Mouse (Mus musculus): Measurements from ENCODE around the gene Olfr1263. TPM values are rescaled to one million over a fixed set of nuclear protein-coding genes. Genes with fewer than 3 reads are reported as not detected.

The Olfr1263 gene
- polyA plus RNA-seq (2012; rRNA removed) (not detected in 2 replicates), polyA plus RNA-seq (2014; fragmentation: Nextera tagmentation; extraction: Ambion mirVana) (not detected in 2 replicates)

GRCm38 (mm10) chr2:90011831-90012230, at the start of gene Olfr1263:
TSS of gene Olfr1263 (plus strand) at chr2:90012131.
- H3K4me2 ChIP-seq (ENCODE audit: low read depth) = no peak within 1 kb of the TSS
- no peaks in the 10 kb centered on the region for H3K4me1 ChIP-seq (replicated peaks; ENCODE audit: control insufficient read depth in 2 of 2, insufficient read depth in 2 of 2, low read length in 1 of 2)
- WGBS (ENCODE audit: insufficient replicate concordance) = 50% methylated on average over 2 of the region's 2 CpGs
- no peak for TF ChIP-seq CTCF (IDR thresholded peaks at IDR 0.05; ENCODE audit: low read depth)
- TF ChIP-seq EP300 (IDR thresholded peaks at IDR 0.05; ENCODE audit: low read depth) = no peak
- H3K36me3 ChIP-seq (replicated peaks; ENCODE audit: control insufficient read depth, insufficient read depth, low read depth) = no peaks in the 10 kb centered on the region
- H3K27ac ChIP-seq = no peak within 1 kb of the TSS
- no peaks in the 10 kb centered on the region for H3K9me3 ChIP-seq (ENCODE audit: control insufficient read depth, low read length)
- no peak for DNase-seq (ENCODE audit: low read depth in 3 of 3, low spot score in 3 of 3)
- ATAC-seq (ENCODE audit: insufficient read depth) = no peak
- H3K9ac ChIP-seq (replicated peaks) = no peak within 1 kb of the TSS
- no peak within 1 kb of the TSS for H3K4me3 ChIP-seq (ENCODE audit: insufficient read depth in 1 of 2, low read depth in 2 of 2, low read length in 2 of 2)
- no peaks in the 10 kb centered on the region for H3K27me3 ChIP-seq (ENCODE audit: control insufficient read depth, insufficient read depth, low read length)

- DNase-seq (ENCODE audit: low read depth in 3 of 3, low spot score in 3 of 3) (no peak), ATAC-seq (ENCODE audit: insufficient read depth) (no peak)
- Histone ChIP-seq H3K9ac (replicated peaks) (no peak within 1 kb of the TSS), H3K4me3 (ENCODE audit: insufficient read depth in 1 of 2, low read depth in 2 of 2, low read length in 2 of 2) (no peak within 1 kb of the TSS), H3K4me1 (replicated peaks; ENCODE audit: control insufficient read depth in 2 of 2, insufficient read depth in 2 of 2, low read length in 1 of 2) (no peaks in the 10 kb centered on the region), H3K27ac (no peak within 1 kb of the TSS), H3K9me3 (ENCODE audit: control insufficient read depth, low read length) (no peaks in the 10 kb centered on the region), H3K36me3 (replicated peaks; ENCODE audit: control insufficient read depth, insufficient read depth, low read depth) (no peaks in the 10 kb centered on the region), H3K27me3 (ENCODE audit: control insufficient read depth, insufficient read depth, low read length) (no peaks in the 10 kb centered on the region), H3K4me2 (ENCODE audit: low read depth) (no peak within 1 kb of the TSS)
- WGBS (ENCODE audit: insufficient replicate concordance) = 45% methylated on average over 2 of the region's 2 CpGs
- TF ChIP-seq CTCF (IDR thresholded peaks at IDR 0.05; ENCODE audit: low read depth) = no peak
- TF ChIP-seq EP300 (IDR thresholded peaks at IDR 0.05; ENCODE audit: low read depth) = no peak
Observed at GRCm38 (mm10) chr2:89974184-89974583, 37.7 kb upstream of the Olfr1263 start, which contains the start of gene Olfr1260. TSS of gene Olfr1260 (plus strand) at chr2:89974340.

- Histone ChIP-seq H3K9ac (replicated peaks) (no peak overlapping the region), H3K27me3 (ENCODE audit: control insufficient read depth, insufficient read depth, low read length) (no peaks in the 10 kb centered on the region), H3K36me3 (replicated peaks; ENCODE audit: control insufficient read depth, insufficient read depth, low read depth) (no peaks in the 10 kb centered on the region), H3K9me3 (ENCODE audit: control insufficient read depth, low read length) (no peaks in the 10 kb centered on the region), H3K4me3 (ENCODE audit: insufficient read depth in 1 of 2, low read depth in 2 of 2, low read length in 2 of 2) (no peak overlapping the region), H3K4me1 (replicated peaks; ENCODE audit: control insufficient read depth in 2 of 2, insufficient read depth in 2 of 2, low read length in 1 of 2) (no peaks in the 10 kb centered on the region), H3K27ac (no peak overlapping the region), H3K4me2 (ENCODE audit: low read depth) (no peak overlapping the region)
- WGBS (ENCODE audit: insufficient replicate concordance) = 47% methylated on average over 2 of the region's 2 CpGs
- ATAC-seq (ENCODE audit: insufficient read depth) = no peak
- TF ChIP-seq EP300 (IDR thresholded peaks at IDR 0.05; ENCODE audit: low read depth) = no peak
- TF ChIP-seq CTCF (IDR thresholded peaks at IDR 0.05; ENCODE audit: low read depth) = no peak
- DNase-seq (ENCODE audit: low read depth in 3 of 3, low spot score in 3 of 3) = no peak
Observed at GRCm38 (mm10) chr2:89977709-89978108, 34.2 kb upstream of the Olfr1263 start.

- Histone ChIP-seq H3K4me3 (ENCODE audit: insufficient read depth in 1 of 2, low read depth in 2 of 2, low read length in 2 of 2) (no peak within 1 kb of the TSS), H3K4me1 (replicated peaks; ENCODE audit: control insufficient read depth in 2 of 2, insufficient read depth in 2 of 2, low read length in 1 of 2) (no peaks in the 10 kb centered on the region), H3K27ac (no peak within 1 kb of the TSS), H3K9ac (replicated peaks) (no peak within 1 kb of the TSS), H3K4me2 (ENCODE audit: low read depth) (no peak within 1 kb of the TSS), H3K9me3 (ENCODE audit: control insufficient read depth, low read length) (no peaks in the 10 kb centered on the region), H3K36me3 (replicated peaks; ENCODE audit: control insufficient read depth, insufficient read depth, low read depth) (no peaks in the 10 kb centered on the region), H3K27me3 (ENCODE audit: control insufficient read depth, insufficient read depth, low read length) (no peaks in the 10 kb centered on the region)
- DNase-seq (ENCODE audit: low read depth in 3 of 3, low spot score in 3 of 3) (no peak), ATAC-seq (ENCODE audit: insufficient read depth) (no peak)
- no peak for TF ChIP-seq EP300 (IDR thresholded peaks at IDR 0.05; ENCODE audit: low read depth)
- TF ChIP-seq CTCF (IDR thresholded peaks at IDR 0.05; ENCODE audit: low read depth) = no peak
Observed at GRCm38 (mm10) chr2:89990921-89991320, 21.0 kb upstream of the Olfr1263 start, which contains the start of gene Olfr1261. TSS of gene Olfr1261 (plus strand) at chr2:89991221.

GRCm38 (mm10) chr2:89999845-90000244, 12.1 kb upstream of the Olfr1263 start, which contains the start of gene Olfr1262:
TSS of gene Olfr1262 (plus strand) at chr2:90000145.
- Histone ChIP-seq H3K36me3 (replicated peaks; ENCODE audit: control insufficient read depth, insufficient read depth, low read depth) (no peaks in the 10 kb centered on the region), H3K4me1 (replicated peaks; ENCODE audit: control insufficient read depth in 2 of 2, insufficient read depth in 2 of 2, low read length in 1 of 2) (no peaks in the 10 kb centered on the region), H3K4me2 (ENCODE audit: low read depth) (no peak within 1 kb of the TSS), H3K27ac (no peak within 1 kb of the TSS), H3K9me3 (ENCODE audit: control insufficient read depth, low read length) (no peaks in the 10 kb centered on the region), H3K27me3 (ENCODE audit: control insufficient read depth, insufficient read depth, low read length) (no peaks in the 10 kb centered on the region), H3K9ac (replicated peaks) (no peak within 1 kb of the TSS), H3K4me3 (ENCODE audit: insufficient read depth in 1 of 2, low read depth in 2 of 2, low read length in 2 of 2) (no peak within 1 kb of the TSS)
- ATAC-seq (ENCODE audit: insufficient read depth) = no peak
- DNase-seq (ENCODE audit: low read depth in 3 of 3, low spot score in 3 of 3) = no peak
- TF ChIP-seq CTCF (IDR thresholded peaks at IDR 0.05; ENCODE audit: low read depth) = no peak
- TF ChIP-seq EP300 (IDR thresholded peaks at IDR 0.05; ENCODE audit: low read depth) = no peak

Measured in liver, embryonic 14.5 days (tissue).